Mouse (Mus musculus) brain, embryonic 18.5 days (tissue): ENCODE measurements around the gene Itgb1bp1.

Source experiments
- DNase-seq: peaks from one replicate; pipeline ENCODE4 v3.0.0-alpha.2; 2012; ENCODE audit warnings: low read depth, low spot score

The Itgb1bp1 gene

DNA sequence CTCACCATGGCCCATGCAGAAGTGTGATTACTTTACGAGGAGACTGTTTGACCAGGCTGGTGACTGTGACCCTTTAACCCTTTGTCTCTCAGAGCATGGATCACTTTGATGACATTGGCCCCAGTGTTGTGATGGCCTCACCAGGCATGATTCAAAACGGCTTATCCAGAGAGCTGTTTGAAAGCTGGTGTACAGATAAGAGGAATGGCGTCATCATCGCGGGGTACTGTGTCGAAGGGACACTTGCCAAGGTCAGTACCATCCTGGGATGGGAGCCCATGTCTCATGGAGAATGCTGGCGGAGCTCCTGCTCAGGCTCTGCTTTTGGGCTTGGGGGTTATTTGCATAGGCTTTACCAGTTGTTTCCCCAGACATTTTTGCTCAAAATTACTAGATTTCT lies 15.2 kb upstream of the Itgb1bp1 start:
- no peak for DNase-seq

- DNase-seq: no peak
Observed at GRCm38 (mm10) chr12:21298856-21299255, 12.8 kb upstream of the Itgb1bp1 start.

DNA sequence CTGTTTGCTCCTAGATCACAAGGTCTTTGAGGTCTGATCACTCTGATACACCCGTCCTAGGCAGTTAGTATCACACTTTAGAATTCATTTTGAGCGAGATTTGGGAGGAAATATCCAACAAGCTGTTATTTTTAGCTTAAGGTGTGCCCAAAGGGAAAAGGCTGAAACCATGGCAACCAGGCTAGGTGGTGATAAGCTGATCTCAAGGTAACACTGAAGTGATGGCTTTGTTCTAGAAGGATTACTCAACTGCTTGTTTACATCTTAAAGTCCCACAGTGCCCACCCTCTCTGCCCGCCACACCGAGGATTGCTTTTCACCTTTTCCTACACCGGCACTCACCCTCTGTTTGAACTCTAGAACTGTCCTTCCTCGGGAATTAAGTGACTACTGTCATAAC lies 3.6 kb upstream of the Itgb1bp1 start:
- DNase-seq: no peak

- no peak for DNase-seq
Observed at GRCm38 (mm10) chr12:21288716-21289395, 2.8 kb upstream of the Itgb1bp1 start.

- no peak for DNase-seq
Observed at GRCm38 (mm10) chr12:21286712-21287650, 897 bp upstream of the Itgb1bp1 start.

DNA sequence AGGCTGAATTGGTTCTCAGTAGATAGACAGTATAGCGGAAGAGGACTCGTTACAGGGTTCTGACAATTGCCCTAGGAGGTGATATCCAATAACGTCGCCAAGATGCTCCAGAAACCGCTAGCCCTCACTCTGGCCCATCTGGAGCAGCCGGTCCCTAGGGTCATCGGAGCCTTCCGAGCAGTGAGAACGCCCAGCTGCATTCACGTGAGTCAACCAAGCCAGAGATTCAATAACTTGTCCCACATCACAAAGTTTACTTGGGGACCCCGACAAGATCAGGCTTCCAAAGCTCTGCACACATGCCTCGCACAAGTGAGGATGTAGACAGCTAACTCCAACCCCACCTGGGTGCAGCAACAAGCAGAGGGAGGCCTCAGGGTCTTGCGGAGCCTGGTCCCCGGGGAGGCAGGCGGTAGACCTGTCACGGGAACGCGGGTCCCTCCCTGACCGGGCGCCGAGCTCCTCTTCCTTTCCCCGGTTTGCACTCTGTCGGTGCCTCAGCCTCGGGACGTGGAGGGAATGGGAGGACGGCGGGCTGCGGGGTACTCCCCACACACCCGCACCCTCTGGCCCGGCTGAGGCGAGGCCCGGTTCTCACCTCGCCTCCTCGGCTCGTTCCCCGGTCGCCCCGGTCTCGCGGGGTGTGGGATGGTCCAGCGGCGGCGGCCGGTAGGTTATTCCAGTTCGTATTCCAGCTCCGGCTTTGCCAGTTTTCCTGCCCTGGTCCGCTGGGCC lies 409 bp downstream of the Itgb1bp1 start:
- DNase-seq: no peak

GRCm38 (mm10) chr12:21284761-21285441 lies 1.2 kb downstream of the Itgb1bp1 start, which contains the start of gene Cpsf3:
TSS of gene Cpsf3 (plus strand) at chr12:21285391.
- no peak for DNase-seq

- no peak for DNase-seq
Observed at GRCm38 (mm10) chr12:21277352-21277864, 8.7 kb downstream of the Itgb1bp1 start.

DNA sequence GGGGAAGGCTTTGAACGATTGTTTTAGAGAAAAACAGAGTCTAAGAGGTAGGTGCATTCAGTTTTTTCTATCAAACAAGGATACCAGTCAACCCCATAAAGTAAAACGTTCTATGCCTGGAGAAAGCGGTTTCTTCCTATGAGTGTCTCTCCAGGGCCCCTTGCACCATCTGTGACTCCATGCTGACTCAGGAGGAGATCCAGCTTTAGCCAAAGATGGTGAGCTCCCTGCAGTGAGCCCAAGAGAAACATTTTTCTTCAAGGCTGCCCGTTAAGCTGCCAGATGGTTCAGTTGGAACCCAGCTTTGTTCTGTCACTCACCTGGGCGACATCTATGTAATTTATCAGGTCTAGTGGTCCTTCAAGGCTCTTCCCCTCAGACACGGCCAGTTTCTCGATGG lies 11.6 kb downstream of the Itgb1bp1 start:
- no peak for DNase-seq

- no peak for DNase-seq
Observed at GRCm38 (mm10) chr12:21268083-21268616, 17.9 kb downstream of the Itgb1bp1 start.

DNA sequence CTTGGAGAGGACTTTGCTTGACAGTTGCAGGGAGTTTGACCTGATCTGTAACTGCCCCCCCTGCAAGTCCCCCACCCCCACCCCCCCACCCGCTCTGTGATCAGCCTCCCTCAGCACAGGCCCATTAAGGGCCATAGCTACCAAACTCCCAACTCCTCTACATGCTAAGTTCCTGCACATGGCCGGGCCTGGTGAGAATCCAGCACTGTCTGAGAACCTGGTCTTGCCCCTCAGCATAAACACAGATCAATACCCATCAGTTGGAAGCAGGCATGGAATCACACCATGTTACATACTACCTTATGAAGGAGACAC lies 19.3 kb downstream of the Itgb1bp1 start:
- DNase-seq: no peak

- DNase-seq: no peak
Observed at GRCm38 (mm10) chr12:21265946-21266783, 19.9 kb downstream of the Itgb1bp1 start.

GRCm38 (mm10) chr12:21265501-21265900 lies 20.6 kb downstream of the Itgb1bp1 start:
- no peak for DNase-seq

GRCm38 (mm10) chr12:21264970-21265369 lies 21.1 kb downstream of the Itgb1bp1 start:
- no peak for DNase-seq

- DNase-seq: no peak
Observed at GRCm38 (mm10) chr12:21264241-21264640, 21.8 kb downstream of the Itgb1bp1 start.

GRCm38 (mm10) chr12:21263256-21263655 lies 22.8 kb downstream of the Itgb1bp1 start:
- DNase-seq: no peak

GRCm38 (mm10) chr12:21261521-21261920 lies 24.6 kb downstream of the Itgb1bp1 start:
- no peak for DNase-seq

- no peak for DNase-seq
Observed at GRCm38 (mm10) chr12:21260494-21261256, 25.4 kb downstream of the Itgb1bp1 start.

DNA sequence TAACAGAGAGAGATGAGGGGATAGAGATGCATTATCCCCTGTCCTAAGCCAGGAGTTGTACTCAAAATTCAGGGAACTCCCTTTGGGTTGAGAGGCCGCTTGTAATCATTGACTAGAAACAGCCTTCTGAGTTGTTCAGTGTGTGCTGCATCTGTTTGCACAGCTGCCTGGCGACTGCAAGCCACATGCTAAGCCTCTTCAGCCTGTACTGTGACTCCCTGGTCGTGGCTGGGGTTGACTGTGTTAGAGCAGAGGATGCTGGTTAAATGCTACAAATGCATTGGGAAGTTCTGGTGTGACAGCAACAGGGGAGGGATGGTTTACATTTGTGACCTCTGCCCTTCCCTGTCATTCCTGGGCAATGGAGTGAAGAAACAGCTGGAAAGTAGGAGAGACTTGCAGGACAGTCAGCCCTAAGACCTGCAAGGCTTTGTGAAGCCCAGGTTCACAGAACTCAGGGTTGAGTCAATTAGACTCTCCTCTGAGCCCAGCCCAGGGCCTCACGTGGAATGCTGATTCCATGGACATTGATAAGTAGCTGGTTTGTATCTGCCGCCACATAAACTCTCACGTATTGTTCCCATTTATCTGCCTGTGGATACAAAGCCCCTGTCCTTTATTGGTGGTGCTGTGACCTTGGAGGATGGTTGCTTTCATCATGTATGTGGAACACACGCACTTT lies 38.2 kb downstream of the Itgb1bp1 start:
- no peak for DNase-seq
